ENCODE assay signal across 15 mouse cellular contexts in genomic region chr16:95588849-95589248, GRCm38 (mm10).
"Had no signal": no experiment of that assay in that cellular context is flagged by ENCODE, and none has a peak within 500 bp of the region (broad histone marks: within the 10 kb centered on the region; RNA-seq: fewer than 3 reads in every experiment).

No protein-coding gene starts in this region.

- ATAC-seq: hindbrain, postnatal 0 days; liver, embryonic 12.5 days; midbrain, embryonic 16.5 days had no signal

- H3K9me3 ChIP-seq: limb, embryonic 15.5 days; liver, embryonic 12.5 days; neural tube, embryonic 13.5 days had no signal

- H3K4me2 ChIP-seq: limb, embryonic 15.5 days; liver, embryonic 12.5 days; midbrain, embryonic 12.5 days; neural tube, embryonic 13.5 days had no signal

- H3K27ac ChIP-seq: hindbrain, postnatal 0 days; limb, embryonic 15.5 days; liver, embryonic 12.5 days; macrophage; midbrain, embryonic 12.5 days; neural tube, embryonic 13.5 days had no signal

- DNase-seq: kidney, adult 18-20 months; kidney, postnatal 14 days; layer of hippocampus, adult 9-11 months; layer of hippocampus, postnatal 36 days; left cerebral cortex, postnatal 4 days; right cerebral cortex, postnatal 14 days; thymus, postnatal 4 days had no signal

- H3K9ac ChIP-seq: limb, embryonic 15.5 days; liver, embryonic 12.5 days; midbrain, embryonic 12.5 days; neural tube, embryonic 13.5 days had no signal

- H3K36me3 ChIP-seq: limb, embryonic 15.5 days; liver, embryonic 12.5 days; midbrain, embryonic 12.5 days; neural tube, embryonic 13.5 days had no signal

- H3K4me3 ChIP-seq: limb, embryonic 15.5 days; liver, embryonic 12.5 days; megakaryocyte, embryonic 14.5 days; midbrain, embryonic 12.5 days; neural tube, embryonic 13.5 days had no signal
